Mouse (Mus musculus) kidney, postnatal 14 days (tissue): ENCODE measurements at regions not wholly inside any gene's neighbourhood (a gene's known extent, or its start where the extent isn't known, plus 50 kb on each side); places are given as distances from the start of the nearest gene placed in this dataset.

Experiments
- DNase-seq: peaks from one replicate; pipeline ENCODE4 v3.0.0; 2022; ENCODE audit warnings: mixed read lengths

- DNase-seq = no peak
Measured at GRCm38 (mm10) chrX:92791023-92791346, 191.6 kb upstream of the Mageb18 start.

DNA sequence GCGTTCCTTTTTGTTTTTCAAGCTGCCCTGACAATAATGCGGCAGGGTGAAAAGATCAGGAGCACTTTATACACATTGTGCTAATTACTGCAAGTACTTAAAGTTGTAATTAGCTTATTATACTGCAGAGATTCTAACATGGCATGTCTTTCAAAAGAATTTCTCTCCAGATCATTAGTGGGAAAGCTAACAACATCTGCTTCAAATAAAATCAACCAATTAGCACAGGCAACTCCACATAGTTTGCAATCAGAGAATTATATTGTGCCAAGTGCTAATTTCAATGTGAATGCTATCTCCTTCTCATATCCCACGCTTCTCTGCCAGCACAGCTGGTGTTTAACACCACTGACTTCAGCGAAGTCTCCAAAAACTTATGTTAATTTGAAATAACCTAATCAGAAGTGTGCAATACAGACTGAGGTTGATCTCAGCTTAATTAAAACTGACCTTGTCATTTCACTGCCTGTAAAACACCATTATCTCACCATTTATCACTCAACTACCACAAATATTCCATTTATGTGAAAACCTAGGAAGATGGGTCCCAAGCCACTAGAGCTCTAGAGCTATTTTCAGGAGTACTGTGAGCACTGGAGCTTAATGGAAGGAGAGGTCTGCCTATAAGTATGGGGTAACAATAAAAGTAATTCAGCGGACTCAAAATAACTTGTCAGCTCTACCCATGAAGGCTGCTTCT is 191.1 kb upstream of the Mageb18 start:
- DNase-seq = no peak

- no peak for DNase-seq
Measured at GRCm38 (mm10) chrX:92786814-92787213, 187.4 kb upstream of the Mageb18 start.

DNA sequence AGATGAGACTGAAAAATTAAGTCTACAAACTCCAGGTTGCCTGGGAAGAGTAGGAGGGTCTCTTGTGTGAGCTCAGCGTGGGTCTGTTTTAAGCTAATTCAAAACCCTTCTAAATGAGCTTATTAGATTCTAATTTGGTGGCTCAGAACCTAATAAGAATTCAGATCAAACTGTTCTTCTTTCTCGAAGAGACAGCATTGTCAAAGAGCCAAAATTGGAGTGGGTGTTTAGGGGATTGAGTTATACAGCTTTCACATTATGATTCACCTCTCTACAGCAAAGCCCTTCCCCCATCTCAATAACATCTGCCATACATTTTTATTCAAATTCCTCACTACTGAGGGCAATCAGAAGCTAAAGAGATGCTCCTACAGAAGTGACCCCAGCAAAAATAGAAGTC is 140.7 kb upstream of the Mageb18 start:
- no peak for DNase-seq

GRCm38 (mm10) chrX:92710279-92710678 is 110.9 kb upstream of the Mageb18 start:
- no peak for DNase-seq

DNA sequence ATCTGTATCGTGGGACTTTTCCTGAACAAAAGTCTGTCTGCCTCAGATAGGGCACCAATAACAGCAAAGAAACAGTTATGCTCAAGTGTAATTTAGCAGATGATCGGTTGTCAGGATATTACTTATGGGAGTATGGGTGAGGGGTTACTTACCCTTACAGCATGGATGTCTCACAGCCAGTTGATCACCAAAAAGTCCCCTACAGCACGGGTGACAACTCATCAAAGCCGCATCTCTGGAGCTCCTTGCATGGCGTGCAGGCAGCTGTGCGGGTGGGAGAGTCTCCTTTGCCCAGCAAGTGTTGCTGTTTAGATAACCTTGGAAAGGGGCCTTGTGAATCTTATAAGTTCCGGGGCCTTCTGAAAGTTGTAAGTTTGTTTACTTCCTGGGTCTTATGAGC is 80.4 kb upstream of the Mageb18 start:
- no peak for DNase-seq

DNA sequence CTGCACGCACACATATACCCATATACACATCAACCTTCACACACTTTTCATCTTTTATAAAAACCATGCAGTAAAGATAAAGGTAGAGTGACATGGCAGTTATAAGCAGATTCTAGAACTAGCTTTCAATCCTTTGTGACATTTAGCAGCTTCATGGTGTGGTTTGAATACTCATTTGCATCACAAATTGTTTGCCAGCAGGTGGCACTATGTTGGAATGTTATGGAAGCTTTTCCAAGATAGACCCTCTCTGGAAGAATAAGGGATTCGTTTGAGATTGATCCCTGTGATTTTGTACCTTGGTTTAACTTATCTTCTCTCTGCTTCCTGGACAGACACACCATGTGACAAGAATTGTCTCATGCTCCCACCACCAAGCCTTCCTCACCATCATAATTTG is 61.8 kb upstream of the Mageb18 start:
- peak; percentile 0 for DNase-seq
